In the genomic region with DNA sequence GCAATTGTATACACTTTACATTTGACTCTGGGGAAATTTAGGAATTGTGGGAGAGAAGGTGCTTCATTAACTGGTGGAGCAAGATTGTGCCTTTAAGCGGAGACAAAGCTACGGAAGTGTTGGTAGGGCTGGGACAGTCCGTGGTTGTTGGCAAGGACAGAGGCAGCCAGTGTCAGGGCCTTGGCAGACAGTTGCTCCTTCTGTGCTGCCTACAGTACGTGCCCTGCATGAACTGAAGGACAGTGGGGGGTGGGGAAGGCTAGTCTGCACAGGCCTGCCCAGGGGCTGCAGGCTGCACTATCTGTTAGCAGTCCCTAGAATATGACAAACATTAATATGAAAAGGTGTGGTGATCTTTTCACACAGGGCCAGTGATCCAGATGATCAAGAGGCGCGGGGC, we compare ENCODE assay signal across 8 mouse cellular contexts.
DNase-seq lines count a peak whose midpoint lies in the region; ATAC-seq and TF ChIP-seq lines count a peak whose summit lies in the region.

No protein-coding gene starts in this region.

- H3K36me3 ChIP-seq in midbrain, embryonic 11.5 days (ENCODE audit: control insufficient read depth, insufficient read depth, low read length) = no peaks in the 10 kb centered on the region
- H3K36me3 ChIP-seq in midbrain, embryonic 10.5 days = no peaks in the 10 kb centered on the region
- no peaks in the 10 kb centered on the region for H3K36me3 ChIP-seq in forebrain, postnatal 0 days (ENCODE audit: insufficient read depth)
- H3K36me3 ChIP-seq in kidney, adult 2 months (ENCODE audit: control insufficient read depth, insufficient read depth, low read length) = no peaks in the 10 kb centered on the region

- H3K27me3 ChIP-seq in midbrain, embryonic 11.5 days (ENCODE audit: control insufficient read depth, insufficient read depth, low read length) = no peaks in the 10 kb centered on the region
- no peaks in the 10 kb centered on the region for H3K27me3 ChIP-seq in midbrain, embryonic 10.5 days (ENCODE audit: low read depth, poor library complexity, severe bottlenecking)
- no peaks in the 10 kb centered on the region for H3K27me3 ChIP-seq in forebrain, postnatal 0 days (ENCODE audit: insufficient read depth, low read length)
- H3K27me3 ChIP-seq in kidney, adult 2 months (replicated peaks; ENCODE audit: control insufficient read depth, insufficient read depth, low read length) = no peaks in the 10 kb centered on the region

- no peak for TF ChIP-seq POLR2A in kidney, adult 2 months (IDR thresholded peaks at IDR 0.05; ENCODE audit: low read depth, low read length)

- no peaks in the 10 kb centered on the region for H3K9me3 ChIP-seq in midbrain, embryonic 11.5 days (ENCODE audit: control insufficient read depth, low read length)
- no peaks in the 10 kb centered on the region for H3K9me3 ChIP-seq in midbrain, embryonic 10.5 days (replicated peaks)
- H3K9me3 ChIP-seq in forebrain, postnatal 0 days (ENCODE audit: low read length) = no peaks in the 10 kb centered on the region

- no peak overlapping the region for H3K4me3 ChIP-seq in midbrain, embryonic 11.5 days (ENCODE audit: low read depth, low read length)
- H3K4me3 ChIP-seq in midbrain, embryonic 10.5 days = no peak overlapping the region
- H3K4me3 ChIP-seq in forebrain, postnatal 0 days (ENCODE audit: low read depth, low read length) = no peak overlapping the region
- H3K4me3 ChIP-seq in gastrocnemius, adult 2 months = no peak overlapping the region
- no peak overlapping the region for H3K4me3 ChIP-seq in kidney, adult 2 months (ENCODE audit: insufficient read depth, low read depth, low read length)

- intact Hi-C loops in gastrocnemius, adult 2 months (cut with DNase I) = no loop called here

- H3K9ac ChIP-seq in midbrain, embryonic 11.5 days (ENCODE audit: low read length) = no peak overlapping the region
- no peak overlapping the region for H3K9ac ChIP-seq in forebrain, postnatal 0 days

- H3K4me1 ChIP-seq in midbrain, embryonic 11.5 days (ENCODE audit: control insufficient read depth, insufficient read depth, low read length) = no peaks in the 10 kb centered on the region
- H3K4me1 ChIP-seq in midbrain, embryonic 10.5 days = no peaks in the 10 kb centered on the region
- peaks cover 7% of the 10 kb centered on the region; the same call in 1 of the 2 replicates for H3K4me1 ChIP-seq in forebrain, postnatal 0 days (ENCODE audit: insufficient read depth)
- no peaks in the 10 kb centered on the region for H3K4me1 ChIP-seq in kidney, adult 2 months (ENCODE audit: control insufficient read depth, insufficient read depth, low read length)

- ATAC-seq in midbrain, embryonic 11.5 days (ENCODE audit: low FRiP score) = peak; percentile 83
- ATAC-seq in forebrain, postnatal 0 days = peak; percentile 98
- no peak for ATAC-seq in CD4-positive, CD25-positive, alpha-beta regulatory T cell, adult 4 months

- H3K4me2 ChIP-seq in midbrain, embryonic 11.5 days = no peak overlapping the region
- no peak overlapping the region for H3K4me2 ChIP-seq in forebrain, postnatal 0 days (ENCODE audit: low read depth)

- TF ChIP-seq CTCF in forebrain, postnatal 0 days (IDR thresholded peaks at IDR 0.05; ENCODE audit: low read depth) = no peak
- no peak for TF ChIP-seq CTCF in gastrocnemius, adult 2 months (IDR thresholded peaks at IDR 0.05)
- TF ChIP-seq CTCF in kidney, adult 2 months (conservative IDR thresholded peaks at IDR 0.05; ENCODE audit: insufficient read depth, insufficient read length, low read depth, low read length) = no peak

- no peak overlapping the region for H3K27ac ChIP-seq in midbrain, embryonic 11.5 days (ENCODE audit: low read depth, low read length)
- H3K27ac ChIP-seq in midbrain, embryonic 10.5 days (replicated peaks) = no peak overlapping the region
- H3K27ac ChIP-seq in forebrain, postnatal 0 days (ENCODE audit: low read depth, low read length) = no peak overlapping the region
- H3K27ac ChIP-seq in gastrocnemius, adult 2 months = no peak overlapping the region
- no peak overlapping the region for H3K27ac ChIP-seq in kidney, adult 2 months (ENCODE audit: insufficient read depth, low read depth, low read length)

- WGBS in midbrain, embryonic 11.5 days = 75% methylated on average over 6 of the region's 6 CpGs
- 79% methylated on average over 6 of the region's 6 CpGs for WGBS in midbrain, embryonic 10.5 days
- 44% methylated on average over 6 of the region's 6 CpGs for WGBS in forebrain, postnatal 0 days
- WGBS in kidney, adult 2 months = 70% methylated on average over 6 of the region's 6 CpGs

- DNase-seq in midbrain, embryonic 11.5 days (ENCODE audit: low spot score, missing footprints) = no peak
- no peak for DNase-seq in midbrain, embryonic 10.5 days (ENCODE audit: low spot score)
- peak; percentile 60 for DNase-seq in forebrain, postnatal 0 days
- DNase-seq in left cerebral cortex, adult 11 months (ENCODE audit: low spot score) = peak; percentile 36
- peak; percentile 41 to 50 for DNase-seq in right cerebral cortex, postnatal 36 days (ENCODE audit: low spot score in 2 of 2)
- no peak for DNase-seq in gastrocnemius, adult 2 months
- no peak for DNase-seq in kidney, adult 2 months

Comparison
In these comparisons a context has a peak if more than half of its experiments do, and no peak if none do; other contexts are left out.
1. DNase-seq: peak in forebrain, postnatal 0 days (single experiment), left cerebral cortex, adult 11 months (single experiment) and right cerebral cortex, postnatal 36 days (2 of 2); none in midbrain, embryonic 11.5 days (single experiment), midbrain, embryonic 10.5 days (single experiment), gastrocnemius, adult 2 months (single experiment) and kidney, adult 2 months (single experiment).